Mouse (Mus musculus) hindbrain, embryonic 14.5 days (tissue): ENCODE measurements around the gene Ccdc43. TPM values are rescaled to one million over a fixed set of nuclear protein-coding genes. Genes with fewer than 3 reads are reported as not detected.
A peak's percentile ranks its signal among the peaks of the same experiment; 100 is the strongest.
"Not testable (repeated sequence)": the region's sequence is repeated elsewhere in the genome, so short reads cannot be mapped to it uniquely, and the experiment has no call there.

Experiments used
- ATAC-seq: fragments of 200-750 bp; cut with Nextera tagmentation; 2 replicates; pipeline ENCODE4 v1.8.0; 2017; ENCODE audit warnings: moderate number of reproducible peaks, mild to moderate bottlenecking, moderate TSS enrichment, moderate library complexity; ENCODE audit not compliant: low FRiP score
- DNase-seq: peaks from one replicate; pipeline ENCODE4 v3.0.0-alpha.2; 2015; ENCODE audit warnings: low spot score
- H3K27ac ChIP-seq: fragments of 300-500 bp; sonication (generic); 2 replicates; pipeline ENCODE4 v1.5.1; 2014; ENCODE audit warnings: mild to moderate bottlenecking, moderate library complexity
- H3K27me3 ChIP-seq: fragments of 300-500 bp; sonication (generic); 2 replicates; pipeline ENCODE4 v1.6.1; 2014; ENCODE audit warnings: mild to moderate bottlenecking, low read length, mixed read lengths; ENCODE audit not compliant: control insufficient read depth, insufficient read depth
- H3K36me3 ChIP-seq: fragments of 300-500 bp; sonication (generic); replicated peaks from 2 replicates; pipeline ENCODE4 v1.6.1; 2014; ENCODE audit not compliant: control insufficient read depth, insufficient read depth
- H3K4me1 ChIP-seq: fragments of 300-500 bp; sonication (generic); replicated peaks from 2 replicates; pipeline ENCODE4 v1.6.1; 2014; ENCODE audit warnings: antibody characterized with exemption, low read length, mixed read lengths; ENCODE audit not compliant: control insufficient read depth, insufficient read depth
- H3K4me2 ChIP-seq: fragments of 300-500 bp; sonication (generic); replicated peaks from 2 replicates; pipeline ENCODE4 v1.6.1; 2014; ENCODE audit warnings: mild to moderate bottlenecking, moderate library complexity
- H3K4me3 ChIP-seq: fragments of 300-500 bp; sonication (generic); replicated peaks from 2 replicates; pipeline ENCODE4 v1.5.1; 2014; ENCODE audit warnings: mild to moderate bottlenecking, low read length
- H3K9ac ChIP-seq: fragments of 300-500 bp; sonication (generic); 2 replicates; pipeline ENCODE4 v1.6.1; 2014
- H3K9me3 ChIP-seq: fragments of 300-500 bp; sonication (generic); 2 replicates; pipeline ENCODE4 v1.6.1; 2016; ENCODE audit warnings: low read length; ENCODE audit not compliant: control insufficient read depth
- WGBS: fragments of 180-500 bp; shearing (Covaris S2); extraction: QIAGEN DNeasy Blood & Tissue Kit; methylation state at CpG from one replicate; pipeline ENCODE4 v1.1.7; 2014; 5-methylcytosine and 5-hydroxymethylcytosine counted together
- polyA plus RNA-seq: library from polyadenylated mRNA; unstranded; fragments of >200 nt; fragmentation: Nextera tagmentation; extraction: Ambion mirVana; gene quantifications from 2 replicates; pipeline ENCODE4 v1.2.1, GENCODE M21; 2014

Gene Ccdc43
- polyA plus RNA-seq, 1 experiment from 2014 or later: 31.3 TPM

DNA sequence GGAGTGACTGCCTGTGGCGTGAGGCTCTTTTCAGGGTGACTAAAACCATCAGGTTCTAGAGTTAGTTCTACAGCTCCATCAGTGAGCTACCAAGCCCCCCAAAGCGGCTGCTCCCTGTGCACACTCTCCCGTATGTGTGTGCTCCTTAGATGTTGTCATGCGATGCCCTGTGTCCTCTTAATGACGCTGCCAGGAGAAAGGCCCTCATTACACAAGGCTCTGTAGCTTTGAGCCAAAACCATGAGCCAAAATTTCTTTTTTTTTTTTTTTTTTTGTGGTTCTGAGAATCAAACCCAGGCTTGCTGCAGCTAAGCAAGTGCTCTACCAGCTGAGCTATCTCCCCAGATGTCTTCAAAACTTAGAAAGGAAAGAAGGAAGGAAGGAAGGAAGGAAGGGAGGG is 35.6 kb upstream of the Ccdc43 start:
- Histone ChIP-seq H3K9ac (no peak overlapping the region), H3K9me3 (no peaks in the 10 kb centered on the region), H3K4me1 (no peaks in the 10 kb centered on the region), H3K4me2 (no peak overlapping the region), H3K27ac (no peak overlapping the region), H3K27me3 (no peaks in the 10 kb centered on the region; the same call in 1 of the 2 replicates), H3K36me3 (no peaks in the 10 kb centered on the region), H3K4me3 (no peak overlapping the region)
- ATAC-seq (no peak), DNase-seq (no peak)
- WGBS: 78% methylated on average over 5 of the region's 5 CpGs

GRCm38 (mm10) chr11:102731366-102731765 is 33.8 kb upstream of the Ccdc43 start:
- H3K4me3 ChIP-seq: no peak overlapping the region
- no peaks in the 10 kb centered on the region for H3K4me1 ChIP-seq
- H3K36me3 ChIP-seq: no peaks in the 10 kb centered on the region
- H3K9me3 ChIP-seq: no peaks in the 10 kb centered on the region
- no peak overlapping the region for H3K4me2 ChIP-seq
- 92% methylated on average over 6 of the region's 6 CpGs for WGBS
- no peak for DNase-seq
- no peak overlapping the region for H3K27ac ChIP-seq
- no peak overlapping the region for H3K9ac ChIP-seq
- ATAC-seq: no peak
- H3K27me3 ChIP-seq: no peaks in the 10 kb centered on the region

DNA sequence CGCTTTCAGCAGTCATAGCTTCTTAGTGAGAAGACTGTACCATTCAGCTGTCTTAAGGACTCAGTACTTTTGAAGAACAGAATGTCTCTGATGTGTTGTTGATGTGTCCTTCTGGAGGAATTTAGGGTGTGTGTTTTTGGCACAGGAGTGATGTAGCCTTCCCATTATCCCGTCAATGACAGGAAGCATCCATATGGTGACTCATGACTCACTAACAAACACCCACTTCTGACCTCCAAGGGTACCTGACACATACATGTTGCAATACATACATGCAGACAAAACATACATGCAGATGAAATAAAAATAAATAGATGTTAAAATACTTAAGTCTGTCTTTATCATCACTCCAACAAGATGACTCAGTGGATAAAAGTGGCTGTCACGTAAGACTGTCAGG is 32.3 kb upstream of the Ccdc43 start:
- Histone ChIP-seq H3K27ac (no peak overlapping the region), H3K27me3 (no peaks in the 10 kb centered on the region), H3K9ac (no peak overlapping the region), H3K4me1 (no peaks in the 10 kb centered on the region), H3K4me2 (no peak overlapping the region), H3K9me3 (no peaks in the 10 kb centered on the region), H3K4me3 (no peak overlapping the region), H3K36me3 (no peaks in the 10 kb centered on the region)
- no peak for ATAC-seq
- no peak for DNase-seq
- 95% methylated on average over 3 of the region's 3 CpGs for WGBS

DNA sequence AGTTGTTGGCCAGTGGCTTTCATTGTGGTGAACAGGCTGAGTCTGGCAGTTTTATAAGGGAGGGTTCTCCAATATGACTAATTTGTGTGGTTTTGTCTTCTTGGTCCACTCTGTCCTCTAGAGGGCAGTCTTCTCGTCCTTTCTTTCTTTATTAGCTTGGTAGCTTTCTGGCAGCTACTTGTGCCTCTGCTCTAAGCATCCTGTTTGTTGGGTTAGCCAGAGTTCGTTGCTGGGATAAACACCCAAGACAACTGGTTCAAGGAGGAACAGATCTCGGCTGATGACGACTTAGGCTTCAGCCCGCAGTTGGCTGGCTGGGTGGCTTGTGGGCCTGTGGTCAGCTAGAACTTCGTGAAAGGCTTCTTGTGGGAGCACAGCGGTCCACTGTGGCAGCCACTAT is 31.0 kb upstream of the Ccdc43 start:
- H3K4me1 ChIP-seq: no peaks in the 10 kb centered on the region
- ATAC-seq (no peak), DNase-seq (peak; percentile 73)
- WGBS: 38% methylated on average over 7 of the region's 7 CpGs
- H3K4me3 ChIP-seq: no peak overlapping the region
- no peaks in the 10 kb centered on the region for H3K9me3 ChIP-seq
- H3K9ac ChIP-seq: no peak overlapping the region
- no peak overlapping the region for H3K27ac ChIP-seq
- H3K27me3 ChIP-seq: no peaks in the 10 kb centered on the region
- H3K4me2 ChIP-seq: no peak overlapping the region
- no peaks in the 10 kb centered on the region for H3K36me3 ChIP-seq

- Histone ChIP-seq H3K27ac (no peak overlapping the region), H3K4me3 (no peak overlapping the region), H3K9ac (no peak overlapping the region), H3K4me1 (no peaks in the 10 kb centered on the region), H3K36me3 (no peaks in the 10 kb centered on the region), H3K27me3 (no peaks in the 10 kb centered on the region), H3K4me2 (no peak overlapping the region), H3K9me3 (no peaks in the 10 kb centered on the region)
- DNase-seq (no peak), ATAC-seq (no peak)
- 38% methylated on average over 3 of the region's 3 CpGs for WGBS
Measured at GRCm38 (mm10) chr11:102725574-102725973, 28.0 kb upstream of the Ccdc43 start.

- ATAC-seq (no peak), DNase-seq (no peak)
- H3K27me3 ChIP-seq: no peaks in the 10 kb centered on the region
- no peaks in the 10 kb centered on the region for H3K4me1 ChIP-seq
- H3K9ac ChIP-seq: no peak overlapping the region
- H3K9me3 ChIP-seq: 0 out of 2 replicates have a peak, but pooled peaks cover 8% of the 10 kb centered on the region
- no peak overlapping the region for H3K4me2 ChIP-seq
- no peak overlapping the region for H3K4me3 ChIP-seq
- no peaks in the 10 kb centered on the region for H3K36me3 ChIP-seq
- WGBS: 79% methylated on average over 7 of the region's 7 CpGs
- no peak overlapping the region for H3K27ac ChIP-seq
Measured at GRCm38 (mm10) chr11:102716135-102716534, 18.6 kb upstream of the Ccdc43 start.

DNA sequence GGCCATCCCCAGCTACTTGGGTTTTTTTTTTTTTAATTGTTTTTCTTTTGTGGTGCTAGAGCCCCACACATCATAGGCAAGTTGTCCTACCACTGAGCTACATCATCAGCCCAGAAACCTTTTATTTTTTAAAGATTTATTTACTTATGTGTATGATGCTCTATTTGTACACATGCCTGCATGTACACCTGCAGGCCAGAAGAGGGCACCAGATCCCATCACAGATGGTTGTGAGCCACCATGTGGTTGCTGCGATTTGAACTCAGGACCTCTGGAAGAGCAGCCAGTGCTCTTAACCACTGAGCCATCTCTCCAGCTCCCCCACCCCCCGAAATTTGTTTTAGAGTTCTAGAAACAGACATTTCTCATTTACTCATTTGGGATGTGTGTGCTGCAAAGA is 17.0 kb upstream of the Ccdc43 start:
- ATAC-seq, H3K9ac ChIP-seq, H3K27me3 ChIP-seq, H3K4me1 ChIP-seq, H3K4me2 ChIP-seq, H3K27ac ChIP-seq, DNase-seq, H3K9me3 ChIP-seq, H3K4me3 ChIP-seq, H3K36me3 ChIP-seq: not testable (repeated sequence)
- 90% methylated on average over 2 of the region's 2 CpGs for WGBS

DNA sequence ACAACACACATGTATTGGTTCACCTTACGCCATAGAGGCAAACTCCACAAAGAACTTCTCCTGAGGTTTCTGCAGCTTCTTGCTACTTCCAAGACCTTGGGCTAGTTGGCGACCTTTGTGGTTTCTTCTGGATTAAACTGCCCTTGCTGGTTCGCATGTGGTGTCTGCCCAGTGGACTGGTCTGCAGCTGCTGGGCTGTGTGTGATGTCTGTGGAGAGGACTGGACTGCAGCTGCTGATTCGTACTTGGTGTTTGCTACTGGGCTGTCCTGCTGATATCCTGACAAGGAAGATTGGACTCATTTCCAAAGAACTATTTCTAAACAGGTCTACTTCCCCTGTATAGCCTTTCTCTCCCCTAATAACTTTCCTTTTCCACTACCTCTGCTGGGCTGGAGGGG is 14.8 kb upstream of the Ccdc43 start:
- ATAC-seq (no peak), DNase-seq (no peak)
- Histone ChIP-seq H3K27me3 (no peaks in the 10 kb centered on the region), H3K4me1 (no peaks in the 10 kb centered on the region), H3K9me3 (0 out of 2 replicates have a peak, but pooled peaks cover 1% of the 10 kb centered on the region), H3K9ac (no peak overlapping the region), H3K4me2 (no peak overlapping the region), H3K4me3 (no peak overlapping the region), H3K36me3 (no peaks in the 10 kb centered on the region), H3K27ac (no peak overlapping the region)
- whole genome bisulfite sequencing: 95% methylated on average over 4 of the region's 4 CpGs

DNA sequence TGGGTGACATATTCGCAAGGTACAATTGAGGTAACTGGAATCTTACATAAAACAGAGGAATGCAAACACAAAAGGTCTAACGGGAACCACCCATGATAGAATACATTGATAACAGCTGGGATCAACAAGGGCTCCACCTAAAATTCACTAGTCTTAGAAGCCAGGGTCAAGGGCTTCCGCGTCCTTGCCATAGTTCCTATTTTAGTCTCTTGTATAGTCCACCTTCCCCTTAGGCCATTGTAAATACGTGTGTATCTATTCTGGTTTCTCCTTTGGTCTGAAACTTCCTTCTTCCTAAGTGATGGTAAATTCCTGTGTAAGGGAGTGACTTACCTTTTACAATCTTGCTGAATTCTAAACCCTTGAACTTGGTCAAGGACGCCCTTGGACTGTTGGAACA is 4.6 kb upstream of the Ccdc43 start:
- not testable (repeated sequence) for H3K4me3 ChIP-seq, H3K4me2 ChIP-seq, H3K9me3 ChIP-seq, H3K9ac ChIP-seq, DNase-seq, H3K36me3 ChIP-seq, ATAC-seq, H3K27ac ChIP-seq, H3K4me1 ChIP-seq, H3K27me3 ChIP-seq
- WGBS: 93% methylated on average over 6 of the region's 6 CpGs

GRCm38 (mm10) chr11:102698018-102698476 is 465 bp upstream of the Ccdc43 start:
- Histone ChIP-seq H3K4me2 (peak overlapping the region; percentile 60), H3K9ac (peak overlapping the region; percentile 78), H3K27me3 (no peaks in the 10 kb centered on the region), H3K9me3 (no peaks in the 10 kb centered on the region), H3K4me3 (peak overlapping the region; percentile 71), H3K36me3 (peaks cover 4% of the 10 kb centered on the region; the same call in 1 of the 2 replicates), H3K4me1 (peaks cover 17% of the 10 kb centered on the region), H3K27ac (peak overlapping the region; percentile 87)
- ATAC-seq (no peak), DNase-seq (no peak)
- WGBS: 20% methylated on average over 9 of the region's 9 CpGs
